Mouse (Mus musculus) heart, postnatal 0 days (tissue): Measurements from ENCODE around the gene Actb.

Experiments
- CTCF ChIP-seq: IDR thresholded peaks from 2 replicates; pipeline ENCODE4 v1.5.1; 2016; ENCODE audit warnings: antibody characterized with exemption, control low read depth, low read depth
- EP300 ChIP-seq: IDR thresholded peaks from 2 replicates; pipeline ENCODE4 v1.6.1; 2016; ENCODE audit warnings: antibody characterized with exemption, low read depth

GRCm38 (mm10) chr5:142896192-142896591 lies 10.4 kb downstream of the Actb start:
- peak; percentile 22; the same call in 1 of the 2 replicates for TF ChIP-seq CTCF
- no peak for TF ChIP-seq EP300
